Mouse (Mus musculus): Measurements from ENCODE around the gene Gjd3.
A peak's percentile ranks its signal among the peaks of the same experiment; 100 is the strongest.
"Not testable (repeated sequence)": the region's sequence is repeated elsewhere in the genome, so short reads cannot be mapped to it uniquely, and the experiment has no call there.

Gene Gjd3

GRCm38 (mm10) chr11:98943741-98944461 lies 38.9 kb downstream of the Gjd3 start:
- no peak for DNase-seq

- peak; percentile 54 to 77 for DNase-seq
Measured at GRCm38 (mm10) chr11:98942923-98943641, 39.7 kb downstream of the Gjd3 start.

GRCm38 (mm10) chr11:98942555-98942922 lies 40.3 kb downstream of the Gjd3 start:
- no peak for DNase-seq

GRCm38 (mm10) chr11:98941826-98942550 lies 40.8 kb downstream of the Gjd3 start:
- DNase-seq: peak; percentile 85

GRCm38 (mm10) chr11:98941341-98941825 lies 41.4 kb downstream of the Gjd3 start:
- DNase-seq: peak; percentile 79 to 82

GRCm38 (mm10) chr11:98940776-98941175 lies 42.0 kb downstream of the Gjd3 start:
- no peak for DNase-seq

GRCm38 (mm10) chr11:98939953-98940641 lies 42.7 kb downstream of the Gjd3 start:
- DNase-seq: peak in 1 of 2 experiments; percentile 18

GRCm38 (mm10) chr11:98939084-98939952 lies 43.5 kb downstream of the Gjd3 start:
- no peak for DNase-seq

- peak in 1 of 2 experiments; percentile 25 for DNase-seq
Measured at GRCm38 (mm10) chr11:98938701-98939083, 44.1 kb downstream of the Gjd3 start.

GRCm38 (mm10) chr11:98937914-98938694 lies 44.7 kb downstream of the Gjd3 start:
- peak in 1 of 2 experiments; percentile 63 for DNase-seq

- peak; percentile 91 to 93 for DNase-seq
Measured at GRCm38 (mm10) chr11:98937410-98937913, 45.4 kb downstream of the Gjd3 start.

- DNase-seq: peak in 1 of 2 experiments; percentile 45
Measured at GRCm38 (mm10) chr11:98936606-98937409, 46.0 kb downstream of the Gjd3 start.

- DNase-seq: peak in 1 of 2 experiments; percentile 65
Measured at GRCm38 (mm10) chr11:98936170-98936569, 46.6 kb downstream of the Gjd3 start.

- peak; percentile 91 for DNase-seq
Measured at GRCm38 (mm10) chr11:98935123-98935522, 47.7 kb downstream of the Gjd3 start.

- no peak for DNase-seq
Measured at GRCm38 (mm10) chr11:98934367-98934766, 48.4 kb downstream of the Gjd3 start.

- not testable (repeated sequence) for DNase-seq
Measured at GRCm38 (mm10) chr11:98933847-98934246, 49.0 kb downstream of the Gjd3 start.

GRCm38 (mm10) chr11:98933151-98933550 lies 49.7 kb downstream of the Gjd3 start:
- peak in 1 of 2 experiments; percentile 71 for DNase-seq

- no peak for DNase-seq
Measured at GRCm38 (mm10) chr11:98932293-98933091, 50.3 kb downstream of the Gjd3 start.
